Mouse (Mus musculus) CH12.LX (cell line): Measurements from ENCODE around the gene Peli1. TPM values are rescaled to one million over a fixed set of nuclear protein-coding genes. Genes with fewer than 3 reads are reported as not detected.

ENCODE experiments used
- DNase-seq: peaks from one replicate; pipeline ENCODE4 v3.0.0-alpha.2; 2013; ENCODE audit errors: extremely low read depth
- H3K27ac ChIP-seq: 2 replicates; pipeline ENCODE4 v1.5.1; 2012; ENCODE audit warnings: low read depth, mild to moderate bottlenecking, control low read depth, moderate library complexity; ENCODE audit not compliant: insufficient read depth
- H3K27me3 ChIP-seq: replicated peaks from 2 replicates; pipeline ENCODE3; 2012; ENCODE audit warnings: inconsistent platforms
- H3K36me3 ChIP-seq, 2 experiments: replicated peaks in 1 of 2; 2 replicates each; pipeline versions ENCODE3 to v1.6.1; 2012; ENCODE audit warnings: inconsistent platforms in 1 of 2, low read length in 1 of 2, mild to moderate bottlenecking in 1 of 2, mixed read lengths in 1 of 2, moderate library complexity in 1 of 2; ENCODE audit not compliant: control insufficient read depth in 1 of 2, insufficient read depth in 1 of 2
- H3K4me1 ChIP-seq, 2 experiments: 2 replicates each; pipeline ENCODE4 v1.6.1; 2012; ENCODE audit warnings: inconsistent platforms in 1 of 2, moderate library complexity in 1 of 2; ENCODE audit not compliant: insufficient read depth in 2 of 2, control insufficient read depth in 1 of 2
- H3K4me2 ChIP-seq: 2 replicates; pipeline ENCODE4 v1.6.1; 2012; ENCODE audit warnings: low read depth, mild to moderate bottlenecking, control low read depth; ENCODE audit not compliant: poor library complexity, insufficient read depth, severe bottlenecking
- H3K4me3 ChIP-seq, 3 experiments: fragments of 150-350 bp in 1 of 3; sonication (generic) in 1 of 3; replicated peaks in 1 of 3; 2 replicates each; pipeline versions ENCODE3 to v1.5.1; 2011 to 2012; ENCODE audit warnings: low read depth in 2 of 3, low read length in 2 of 3, mild to moderate bottlenecking in 2 of 3, moderate library complexity in 2 of 3, control low read depth in 1 of 3, improper control_type of control experiment in 1 of 3, inconsistent platforms in 1 of 3, mixed read lengths in 1 of 3; ENCODE audit not compliant: poor library complexity in 1 of 3
- H3K79me2 ChIP-seq: replicated peaks from 2 replicates; pipeline ENCODE4 v1.6.1; 2012; ENCODE audit warnings: mild to moderate bottlenecking, moderate library complexity; ENCODE audit not compliant: control insufficient read depth, poor library complexity, insufficient read depth, severe bottlenecking; ENCODE audit errors: extremely low read depth
- H3K9ac ChIP-seq: 2 replicates; pipeline ENCODE4 v1.6.1; 2012; ENCODE audit warnings: low read depth, mild to moderate bottlenecking, control low read depth, moderate library complexity; ENCODE audit not compliant: insufficient read depth
- H3K9me3 ChIP-seq: replicated peaks from 2 replicates; pipeline ENCODE3; 2012; ENCODE audit warnings: low read length, inconsistent platforms, mixed read lengths
- CHD1 ChIP-seq: IDR thresholded peaks from 2 replicates; pipeline ENCODE4 v1.6.1; 2012; ENCODE audit warnings: low read depth, low read length, improper control_type of control experiment, inconsistent platforms
- IRF4 ChIP-seq: IDR thresholded peaks from 2 replicates; pipeline ENCODE4 v1.6.1; 2014; ENCODE audit warnings: low read depth, mild to moderate bottlenecking, inconsistent platforms, low read length, improper control_type of control experiment
- JUN ChIP-seq: IDR thresholded peaks from 2 replicates; pipeline ENCODE4 v1.6.1; 2011; ENCODE audit warnings: low read depth, mild to moderate bottlenecking, low read length, improper control_type of control experiment, moderate library complexity; ENCODE audit not compliant: insufficient read depth
- MAX ChIP-seq: IDR thresholded peaks from 2 replicates; pipeline ENCODE4 v1.6.1; 2011; ENCODE audit warnings: low read length, improper control_type of control experiment
- MAZ ChIP-seq: IDR thresholded peaks from 2 replicates; pipeline ENCODE4 v1.6.1; 2012; ENCODE audit warnings: low read depth, mild to moderate bottlenecking, inconsistent platforms, low read length, improper control_type of control experiment, moderate library complexity
- MYC ChIP-seq: IDR thresholded peaks from 2 replicates; pipeline ENCODE4 v1.6.1; 2011; ENCODE audit warnings: low read depth, mild to moderate bottlenecking, improper control_type of control experiment, low read length
- SMC3 ChIP-seq: IDR thresholded peaks from 2 replicates; pipeline ENCODE4 v1.6.1; 2011; ENCODE audit warnings: low read depth, low read length, improper control_type of control experiment
- UBTF ChIP-seq: IDR thresholded peaks from 2 replicates; pipeline ENCODE4 v1.6.1; 2012; ENCODE audit warnings: low read depth, mild to moderate bottlenecking, inconsistent platforms, low read length, improper control_type of control experiment, moderate library complexity
- ZNF384 ChIP-seq: IDR thresholded peaks from 2 replicates; pipeline ENCODE4 v1.6.1; 2012; ENCODE audit warnings: low read depth, low read length, improper control_type of control experiment, inconsistent platforms
- dilution Hi-C: fragments of 300-500 bp; cut with MboI; formaldehyde crosslinking; loops from 2 replicates; pipeline ENCODE4 v1.14.3; 2020; ENCODE audit warnings: low sequenced_read_pairs; ENCODE audit not compliant: extremely low pct_unique_long_range_greater_than_20kb, extremely low pct_ligation_motif_present
- in situ Hi-C: fragments of 300-500 bp; cut with MboI; formaldehyde crosslinking; loops from 3 replicates; pipeline ENCODE4 v1.14.3; 2019; ENCODE audit warnings: low sequenced_read_pairs, low pct_ligation_motif_present, low pct_unique_long_range_greater_than_20kb, mixed read lengths
- polyA plus RNA-seq: library from polyadenylated mRNA; unstranded; fragments of >175 nt; gene quantifications from 2 replicates; pipeline ENCODE4 v1.2.1, GENCODE M21; 2012; ENCODE audit warnings: low read depth; ENCODE audit not compliant: insufficient read length
- total RNA-seq, 2 experiments: library from RNA; depleted of rRNA; stranded (reverse); fragments of 300-350 nt in 1 of 2; fragments of >200 nt in 1 of 2; gene quantifications; 2 replicates each; pipeline ENCODE4 v1.2.3; 2012 to 2014

Peli1 gene
- total and polyA plus RNA-seq, 3 experiments: 6.7 to 25.9 (median 14.8) TPM

DNA sequence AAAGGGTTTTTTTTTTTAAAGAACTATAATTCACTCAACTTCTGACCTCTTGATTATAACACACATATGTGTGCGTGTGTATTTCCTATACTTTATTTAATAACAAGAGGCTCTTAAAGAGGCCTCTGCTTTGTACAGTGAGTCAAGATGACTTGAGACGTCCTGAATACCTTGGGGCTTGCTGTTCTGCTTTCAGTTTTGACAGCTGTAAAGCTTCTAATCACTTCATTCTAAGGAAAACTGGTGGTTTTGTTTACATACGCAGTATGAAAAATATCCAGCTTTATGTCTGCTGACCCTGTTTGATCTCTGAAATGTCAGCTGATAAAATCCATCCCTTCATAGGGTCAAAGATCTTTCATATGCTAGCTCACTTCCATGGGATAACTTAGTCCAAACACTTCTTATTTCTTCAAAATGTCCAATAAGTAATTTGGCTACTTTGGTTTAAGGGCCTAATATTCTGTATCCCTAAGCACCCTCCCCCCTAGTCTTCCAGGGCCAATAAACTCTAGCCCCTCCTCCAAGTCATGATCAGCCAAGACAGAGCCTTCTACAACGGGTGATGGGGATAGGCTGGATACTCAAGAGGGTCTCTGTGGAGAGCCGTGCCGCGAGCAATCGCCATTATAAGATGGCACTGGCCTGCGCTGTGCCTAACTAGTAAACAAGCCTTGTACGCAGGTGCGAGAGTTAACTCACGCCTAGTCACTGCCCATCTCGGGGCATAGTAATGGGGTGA, 34.8 kb upstream of the Peli1 start:
- no peak for DNase-seq

DNA sequence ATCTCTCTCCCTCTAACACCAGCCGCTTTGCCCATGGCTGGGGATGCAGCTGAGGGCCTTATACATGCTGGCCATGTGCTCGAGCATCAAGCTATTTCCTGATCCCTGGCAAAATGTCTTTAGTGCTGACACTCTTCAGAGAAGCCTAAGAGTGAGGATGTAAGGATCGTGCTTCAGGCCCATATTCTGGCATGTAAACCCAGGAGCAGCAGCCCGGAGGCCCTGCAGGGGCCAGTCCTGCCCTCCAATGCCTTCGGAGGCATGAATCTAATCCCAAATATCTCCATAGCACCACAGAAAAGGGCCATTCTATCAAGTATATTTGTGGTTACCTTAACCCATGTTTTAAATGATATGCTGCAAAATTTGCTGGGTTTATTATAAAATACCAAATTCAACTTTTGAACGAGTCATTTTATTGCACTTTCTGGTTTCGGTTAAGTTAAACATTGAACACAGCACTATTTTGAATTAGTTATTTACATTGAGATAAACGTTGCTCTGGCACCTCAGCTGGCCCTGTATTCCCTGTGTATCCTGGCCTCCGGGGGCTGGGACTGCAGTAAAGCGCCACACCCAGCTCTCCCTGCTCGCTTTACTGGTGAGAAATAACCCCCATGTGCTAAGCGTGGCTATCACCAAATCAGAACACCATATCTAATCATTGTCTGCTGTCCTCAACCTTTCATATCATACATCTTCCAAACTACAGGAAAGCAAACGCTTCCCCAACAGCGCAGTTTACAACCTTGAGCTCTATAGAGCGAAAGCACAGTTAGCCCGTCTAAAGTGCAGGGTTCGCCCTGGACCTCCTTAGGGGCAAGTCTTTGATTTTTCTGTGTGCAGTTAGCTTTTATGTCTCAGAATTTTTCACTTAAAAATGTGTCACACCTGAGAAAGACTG, 33.3 kb upstream of the Peli1 start:
- no peak overlapping the region for H3K4me3 ChIP-seq
- no peak overlapping the region for H3K4me2 ChIP-seq

More for the DNA sequence above, 34.8 kb upstream of the Peli1 start:
- Histone ChIP-seq H3K9me3 (peaks cover 3% of the 10 kb centered on the region), H3K79me2 (no peaks in the 10 kb centered on the region), H3K4me1 (no peaks in the 10 kb centered on the region)
- dilution Hi-C loops: no loop called here
- TF ChIP-seq MYC: no peak
- TF ChIP-seq IRF4: no peak
- no peak for TF ChIP-seq JUN
- no peak for TF ChIP-seq CHD1
- no peak for TF ChIP-seq UBTF
- TF ChIP-seq, all 38 proteins: peak for 0
- H3K9ac ChIP-seq: no peak overlapping the region
- in situ Hi-C loops: no loop called here
- H3K4me3 ChIP-seq: no peak overlapping the region
- no peaks in the 10 kb centered on the region for H3K27me3 ChIP-seq
- H3K27ac ChIP-seq: no peak overlapping the region
- no peak overlapping the region for H3K4me2 ChIP-seq
- H3K36me3 ChIP-seq: no peaks in the 10 kb centered on the region

DNA sequence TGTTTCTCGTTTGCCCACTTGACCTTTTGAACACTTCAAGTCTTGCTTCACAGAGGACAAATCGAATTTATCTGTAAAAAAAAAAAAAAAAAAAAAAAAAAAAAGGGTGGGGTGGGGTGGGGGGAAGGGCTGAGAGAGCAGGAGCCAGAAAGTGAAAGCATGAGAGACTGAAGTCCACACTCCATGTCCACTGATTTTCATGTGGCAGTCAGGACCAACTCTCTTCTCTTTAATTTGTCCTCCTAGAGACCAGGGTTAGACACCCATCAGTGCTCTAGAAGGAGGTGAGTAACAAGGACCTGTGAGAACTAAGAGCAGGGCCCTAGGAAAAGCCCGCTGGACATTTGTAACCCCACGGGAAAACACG, 32.7 kb upstream of the Peli1 start:
- Histone ChIP-seq H3K27me3 (no peaks in the 10 kb centered on the region), H3K79me2 (no peaks in the 10 kb centered on the region), H3K9me3 (peaks cover 3% of the 10 kb centered on the region), H3K9ac (no peak overlapping the region), H3K27ac (no peak overlapping the region), H3K4me2 (peak overlapping the region; percentile 30; the same call in 1 of the 2 replicates), H3K4me1 (0 out of 4 replicates have a peak, but pooled peaks cover 0 to 2% of the 10 kb centered on the region in 2 experiments), H3K36me3 (no peaks in the 10 kb centered on the region), H3K4me3 (no peak overlapping the region)
- TF ChIP-seq MAX (no peak), MAZ (0 out of 2 replicates have a peak, but pooled peaks have one; percentile 50), ZNF384 (peak; percentile 84)
- in situ Hi-C loops: no loop called here
- dilution Hi-C loops: no loop called here
- DNase-seq: no peak

More for the DNA sequence above, 33.3 kb upstream of the Peli1 start:
- in situ Hi-C loops (no loop called here), dilution Hi-C loops (no loop called here)
- TF ChIP-seq JUN (no peak), ZNF384 (no peak), SMC3 (no peak)
- Histone ChIP-seq H3K9ac (no peak overlapping the region), H3K36me3 (no peaks in the 10 kb centered on the region), H3K4me1 (0 out of 4 replicates have a peak, but pooled peaks cover 0 to 2% of the 10 kb centered on the region in 2 experiments), H3K27me3 (no peaks in the 10 kb centered on the region), H3K79me2 (no peaks in the 10 kb centered on the region), H3K9me3 (peaks cover 3% of the 10 kb centered on the region), H3K27ac (no peak overlapping the region)
- DNase-seq: no peak
